Mouse (Mus musculus): ENCODE measurements at regions not wholly inside any gene's neighbourhood (a gene's known extent, or its start where the extent isn't known, plus 50 kb on each side); places are given as distances from the start of the nearest gene placed in this dataset.

DNA sequence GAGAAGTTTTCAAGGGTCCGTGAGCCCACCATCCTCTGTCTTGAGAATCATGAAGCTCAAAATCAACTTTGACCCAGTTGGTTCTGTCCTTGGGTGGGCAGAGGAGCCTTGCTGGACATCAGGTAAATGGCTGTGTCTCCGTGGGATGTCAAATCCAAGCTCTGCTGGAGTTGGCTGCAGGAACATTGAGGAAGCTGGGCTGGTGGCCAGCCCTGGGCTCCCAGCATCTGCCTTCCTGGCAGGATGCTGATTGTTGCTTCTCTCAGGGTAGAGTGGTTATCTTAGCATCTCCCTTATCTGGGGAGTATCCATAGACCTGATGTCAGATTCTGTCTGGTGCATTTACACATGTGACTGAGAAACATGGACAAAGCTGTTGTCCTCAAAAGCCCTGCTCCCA lies 353.3 kb downstream of the Ajap1 start:
- TF ChIP-seq CTCF (IDR thresholded peaks at IDR 0.05; ENCODE audit: low read depth, low read length) (no peak), POLR2A (IDR thresholded peaks at IDR 0.05; ENCODE audit: borderline replicate concordance, low read depth, low read length) (no peak)
